Mouse (Mus musculus) embryonic fibroblast, embryonic 13.5 days (primary cell): ENCODE measurements at regions not wholly inside any gene's neighbourhood (a gene's known extent, or its start where the extent isn't known, plus 50 kb on each side); places are given as distances from the start of the nearest gene placed in this dataset.

Experiments used
- CTCF ChIP-seq: IDR thresholded peaks from 2 replicates; pipeline ENCODE4 v1.5.1; 2011; ENCODE audit warnings: mild to moderate bottlenecking, control low read depth, low read length, moderate library complexity, borderline replicate concordance; ENCODE audit not compliant: insufficient read depth
- POLR2A ChIP-seq: IDR thresholded peaks from 2 replicates; pipeline ENCODE4 v1.6.1; 2011; ENCODE audit warnings: low read depth, mild to moderate bottlenecking, control low read depth, low read length, moderate library complexity

GRCm38 (mm10) chr15:67305681-67306080 lies 805.0 kb upstream of the Lrrc6 start:
- TF ChIP-seq CTCF = no peak
- TF ChIP-seq POLR2A = no peak
